Mouse (Mus musculus): Measurements from ENCODE around the gene Wfikkn1.

GRCm38 (mm10) chr17:25883824-25884223 is 3.2 kb upstream of the Wfikkn1 start:
- TF ChIP-seq CTCF (IDR thresholded peaks at IDR 0.05; ENCODE audit: low read depth, low read length) (no peak), POLR2A (IDR thresholded peaks at IDR 0.05; ENCODE audit: borderline replicate concordance, low read depth, low read length) (no peak)
